In the genomic region with DNA sequence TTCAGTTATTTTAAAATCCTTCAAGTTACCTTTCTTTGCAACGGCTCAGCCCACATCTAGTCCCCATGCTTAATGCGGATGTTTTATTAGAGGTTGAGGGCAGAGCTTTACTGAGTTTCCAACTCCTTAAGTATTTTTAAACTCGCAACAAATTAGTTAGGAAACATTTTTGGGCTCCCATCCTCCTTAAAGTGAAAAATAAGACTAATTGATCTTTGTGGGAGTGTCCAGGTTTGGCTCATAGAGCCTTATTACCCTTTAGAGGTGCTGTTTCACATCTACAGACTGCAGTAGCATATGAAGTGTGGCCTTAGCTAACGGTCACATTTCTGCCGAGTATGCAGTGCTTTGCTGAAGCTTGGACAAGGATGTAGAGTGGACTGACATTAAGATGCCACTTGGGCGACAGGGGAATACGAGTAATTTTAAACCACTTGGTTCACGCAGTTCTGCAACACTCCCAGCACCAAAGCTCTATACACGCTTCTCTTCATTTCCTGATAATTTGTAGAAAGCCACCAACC, we compare ENCODE assay signal across 8 mouse cellular contexts. TPM values are rescaled to one million over a fixed set of nuclear protein-coding genes. Genes with fewer than 3 reads are reported as not detected.
DNase-seq lines count a peak whose midpoint lies in the region; ATAC-seq and TF ChIP-seq lines count a peak whose summit lies in the region.

No protein-coding gene starts in this region.

- H3K4me1 ChIP-seq in kidney, postnatal 0 days (replicated peaks; ENCODE audit: insufficient read depth, low read length) = peaks cover 4% of the 10 kb centered on the region; the same call in 1 of the 2 replicates
- H3K4me1 ChIP-seq in hindbrain, embryonic 16.5 days (ENCODE audit: control insufficient read depth, insufficient read depth, low read depth, low read length) = peaks cover 9% of the 10 kb centered on the region
- H3K4me1 ChIP-seq in midbrain, embryonic 16.5 days (ENCODE audit: control insufficient read depth, insufficient read depth, low read length) = peaks cover 21% of the 10 kb centered on the region

- 49% methylated on average over 9 of the region's 9 CpGs for WGBS in kidney, postnatal 0 days
- WGBS in hindbrain, embryonic 16.5 days = 51% methylated on average over 9 of the region's 9 CpGs
- WGBS in midbrain, embryonic 16.5 days = 42% methylated on average over 9 of the region's 9 CpGs

- TF ChIP-seq POLR2A in brain, embryonic 14.5 days (IDR thresholded peaks at IDR 0.05; ENCODE audit: borderline replicate concordance, extremely low read depth, insufficient read depth, insufficient read length, poor library complexity, severe bottlenecking) = no peak

- no peaks in the 10 kb centered on the region for H3K36me3 ChIP-seq in kidney, postnatal 0 days (ENCODE audit: insufficient read depth, low read length)
- no peaks in the 10 kb centered on the region for H3K36me3 ChIP-seq in hindbrain, embryonic 16.5 days (ENCODE audit: control insufficient read depth, insufficient read depth, low read length)
- H3K36me3 ChIP-seq in midbrain, embryonic 16.5 days (ENCODE audit: control insufficient read depth, insufficient read depth, low read length) = no peaks in the 10 kb centered on the region

- no peak overlapping the region for H3K27ac ChIP-seq in kidney, postnatal 0 days
- H3K27ac ChIP-seq in hindbrain, embryonic 16.5 days (ENCODE audit: low read depth, low read length) = peak overlapping the region; percentile 34; the same call in 1 of the 2 replicates
- H3K27ac ChIP-seq in midbrain, embryonic 16.5 days (ENCODE audit: low read length) = no peak overlapping the region

- H3K4me3 ChIP-seq in kidney, postnatal 0 days (replicated peaks; ENCODE audit: low read depth, low read length) = peak overlapping the region; percentile 72
- peak overlapping the region; percentile 87 for H3K4me3 ChIP-seq in hindbrain, embryonic 16.5 days (ENCODE audit: low read length)
- H3K4me3 ChIP-seq in midbrain, embryonic 16.5 days (ENCODE audit: low read depth, low read length) = peak overlapping the region; percentile 71

- peak overlapping the region; percentile 96 for H3K4me2 ChIP-seq in kidney, postnatal 0 days (ENCODE audit: low read length)
- H3K4me2 ChIP-seq in hindbrain, embryonic 16.5 days (ENCODE audit: low read length) = peak overlapping the region; percentile 78
- peak overlapping the region; percentile 93 for H3K4me2 ChIP-seq in midbrain, embryonic 16.5 days (ENCODE audit: low read length)

- ATAC-seq in kidney, postnatal 0 days (replicated peaks; ENCODE audit: low FRiP score, low read depth) = no peak
- no peak for ATAC-seq in hindbrain, embryonic 16.5 days
- ATAC-seq in midbrain, embryonic 16.5 days = no peak

- no peak overlapping the region; the same call in 1 of the 2 replicates for H3K9ac ChIP-seq in kidney, postnatal 0 days (ENCODE audit: low read depth, low read length)
- peak overlapping the region; percentile 88 for H3K9ac ChIP-seq in hindbrain, embryonic 16.5 days (ENCODE audit: low read depth, low read length)
- peak overlapping the region; percentile 85 for H3K9ac ChIP-seq in midbrain, embryonic 16.5 days (ENCODE audit: low read depth, low read length)

- DNase-seq in kidney, postnatal 0 days (ENCODE audit: low spot score) = no peak
- DNase-seq in kidney, postnatal 4 days = no peak
- DNase-seq in brain, embryonic 14.5 days (ENCODE audit: low read depth) = peak; percentile 14
- no peak for DNase-seq in layer of hippocampus, adult 18-20 months (ENCODE audit: low spot score in 2 of 2)
- DNase-seq in left cerebral cortex, adult 11 months (ENCODE audit: low spot score) = no peak
- DNase-seq in spleen, postnatal 36 days (ENCODE audit: low spot score in 2 of 2) = no peak

- TF ChIP-seq CTCF in kidney, postnatal 0 days (IDR thresholded peaks at IDR 0.05; ENCODE audit: low read depth) = no peak
- no peak for TF ChIP-seq CTCF in brain, embryonic 14.5 days (IDR thresholded peaks at IDR 0.05; ENCODE audit: borderline replicate concordance, extremely low read depth, insufficient read depth, insufficient read length)

- no peaks in the 10 kb centered on the region for H3K9me3 ChIP-seq in kidney, postnatal 0 days (replicated peaks; ENCODE audit: low read length)
- no peaks in the 10 kb centered on the region for H3K9me3 ChIP-seq in hindbrain, embryonic 16.5 days (ENCODE audit: control insufficient read depth, low read length)
- H3K9me3 ChIP-seq in midbrain, embryonic 16.5 days (replicated peaks; ENCODE audit: control insufficient read depth, low read length, poor library complexity, severe bottlenecking) = no peaks in the 10 kb centered on the region

- H3K27me3 ChIP-seq in kidney, postnatal 0 days (ENCODE audit: insufficient read depth, low read length) = no peaks in the 10 kb centered on the region
- no peaks in the 10 kb centered on the region for H3K27me3 ChIP-seq in hindbrain, embryonic 16.5 days (replicated peaks; ENCODE audit: control insufficient read depth, insufficient read depth, low read length)
- H3K27me3 ChIP-seq in midbrain, embryonic 16.5 days (ENCODE audit: control insufficient read depth, insufficient read depth, low read depth, low read length) = peaks cover 3% of the 10 kb centered on the region

RNA-seq across cellular contexts. Expression of a gene that starts 1.3 kb away (rescaled TPM):
- 14.7 and 14.8 TPM in 2 replicates for polyA plus RNA-seq in kidney, postnatal 0 days (2015; fragmentation: Nextera tagmentation; extraction: Ambion mirVana)
- 8.9 and 14.8 TPM in 2 replicates for polyA plus RNA-seq in brain, embryonic 14.5 days (2012; rRNA removed)
- 14.1 and 15.1 TPM in 2 replicates for polyA plus RNA-seq in hindbrain, embryonic 16.5 days (2015; fragmentation: Nextera tagmentation; extraction: Ambion mirVana)
- 10.4 and 13.0 TPM in 2 replicates for polyA plus RNA-seq in midbrain, embryonic 16.5 days (2015; fragmentation: Nextera tagmentation; extraction: Ambion mirVana)
- total RNA-seq in layer of hippocampus, adult 18-20 months (2021) = 10 to 100 TPM; 29.8 to 35.1 TPM
